Mouse (Mus musculus): ENCODE results near the gene Pprc1. TPM values are rescaled to one million over a fixed set of nuclear protein-coding genes. Genes with fewer than 3 reads are reported as not detected.

Gene Pprc1
- polyA plus RNA-seq, 1 experiment from 2014 or later = 49.4 TPM

GRCm38 (mm10) chr19:46078535-46078934, 33.8 kb downstream of the Pprc1 start:
- Histone ChIP-seq H3K4me1 (ENCODE audit: control insufficient read depth, insufficient read depth, low read length) (peaks cover 10% of the 10 kb centered on the region), H3K9ac (replicated peaks; ENCODE audit: low read depth, low read length) (no peak overlapping the region), H3K36me3 (ENCODE audit: control insufficient read depth, insufficient read depth, low read length) (peaks cover 53% of the 10 kb centered on the region), H3K9me3 (ENCODE audit: control insufficient read depth, low read depth, low read length) (no peaks in the 10 kb centered on the region), H3K27me3 (ENCODE audit: control insufficient read depth, insufficient read depth, low read length) (no peaks in the 10 kb centered on the region), H3K4me2 (replicated peaks; ENCODE audit: low read depth, low read length) (no peak overlapping the region), H3K4me3 (ENCODE audit: low read depth, low read length) (no peak overlapping the region), H3K27ac (ENCODE audit: low read length) (no peak overlapping the region)
- no peak for ATAC-seq (ENCODE audit: insufficient number of reproducible peaks, insufficient read depth, low FRiP score, low read depth)
- WGBS = 73% methylated on average over 3 of the region's 3 CpGs

DNA sequence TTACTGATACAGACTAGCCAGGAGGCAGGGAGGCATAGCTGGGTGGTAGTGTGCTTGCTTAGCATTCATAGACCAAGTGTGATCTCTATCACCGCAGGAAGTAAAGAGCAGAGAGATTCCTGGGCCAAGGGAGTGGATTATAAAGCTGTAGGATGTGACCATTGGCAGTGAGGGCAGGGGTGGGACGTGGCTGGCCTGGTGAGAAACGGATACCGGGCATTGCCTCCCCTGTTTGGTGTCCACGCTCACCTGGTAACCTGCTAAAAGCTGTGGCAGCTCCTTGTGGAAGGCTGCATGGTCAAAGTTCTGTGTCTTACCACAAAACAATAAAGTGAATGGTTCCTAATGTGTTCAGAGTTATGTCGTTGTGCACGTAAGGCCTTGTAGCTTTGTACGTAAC, 40.5 kb downstream of the Pprc1 start:
- ATAC-seq (ENCODE audit: insufficient number of reproducible peaks, insufficient read depth, low FRiP score, low read depth) = no peak
- Histone ChIP-seq H3K4me3 (ENCODE audit: low read depth, low read length) (no peak overlapping the region), H3K27me3 (ENCODE audit: control insufficient read depth, insufficient read depth, low read length) (no peaks in the 10 kb centered on the region), H3K4me2 (replicated peaks; ENCODE audit: low read depth, low read length) (no peak overlapping the region), H3K4me1 (ENCODE audit: control insufficient read depth, insufficient read depth, low read length) (no peaks in the 10 kb centered on the region), H3K27ac (ENCODE audit: low read length) (no peak overlapping the region), H3K36me3 (ENCODE audit: control insufficient read depth, insufficient read depth, low read length) (peaks cover 49% of the 10 kb centered on the region), H3K9ac (replicated peaks; ENCODE audit: low read depth, low read length) (no peak overlapping the region), H3K9me3 (ENCODE audit: control insufficient read depth, low read depth, low read length) (no peaks in the 10 kb centered on the region)
- 94% methylated on average over 8 of the region's 8 CpGs for WGBS

DNA sequence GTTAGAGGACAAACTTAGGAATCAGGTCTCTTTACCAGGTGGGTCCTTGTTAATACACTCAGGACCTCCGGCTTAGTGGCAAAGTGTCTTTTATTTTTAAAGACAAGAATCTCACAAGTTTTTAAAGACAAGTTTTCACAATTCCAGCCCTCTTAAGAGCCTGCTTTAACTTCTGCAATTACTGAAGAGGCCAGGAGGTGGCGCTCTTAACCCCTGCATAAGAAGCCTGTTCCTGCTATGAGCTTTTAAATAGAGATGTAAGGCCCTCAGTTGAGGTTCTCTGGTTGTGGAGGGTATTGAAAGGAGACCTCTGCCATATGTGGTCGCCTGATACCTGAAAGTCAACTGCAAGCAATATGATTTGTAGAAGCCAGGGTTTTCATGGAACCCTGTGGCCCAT, 41.7 kb downstream of the Pprc1 start:
- no peak for ATAC-seq (ENCODE audit: insufficient number of reproducible peaks, insufficient read depth, low FRiP score, low read depth)
- WGBS = 57% methylated on average over 3 of the region's 3 CpGs
- H3K36me3 ChIP-seq (ENCODE audit: control insufficient read depth, insufficient read depth, low read length) = peaks cover 38% of the 10 kb centered on the region

GRCm38 (mm10) chr19:46087871-46088270, 43.2 kb downstream of the Pprc1 start:
- Histone ChIP-seq H3K9me3 (ENCODE audit: control insufficient read depth, low read depth, low read length) (no peaks in the 10 kb centered on the region), H3K4me2 (replicated peaks; ENCODE audit: low read depth, low read length) (no peak overlapping the region), H3K36me3 (ENCODE audit: control insufficient read depth, insufficient read depth, low read length) (peaks cover 23% of the 10 kb centered on the region), H3K27me3 (ENCODE audit: control insufficient read depth, insufficient read depth, low read length) (no peaks in the 10 kb centered on the region), H3K27ac (ENCODE audit: low read length) (no peak overlapping the region), H3K9ac (replicated peaks; ENCODE audit: low read depth, low read length) (no peak overlapping the region), H3K4me1 (ENCODE audit: control insufficient read depth, insufficient read depth, low read length) (no peaks in the 10 kb centered on the region), H3K4me3 (ENCODE audit: low read depth, low read length) (no peak overlapping the region)
- 77% methylated on average over 7 of the region's 7 CpGs for WGBS
- no peak for ATAC-seq (ENCODE audit: insufficient number of reproducible peaks, insufficient read depth, low FRiP score, low read depth)

More for the DNA sequence above, 41.7 kb downstream of the Pprc1 start:
- Histone ChIP-seq H3K4me1 (ENCODE audit: control insufficient read depth, insufficient read depth, low read length) (no peaks in the 10 kb centered on the region), H3K9me3 (ENCODE audit: control insufficient read depth, low read depth, low read length) (no peaks in the 10 kb centered on the region), H3K27me3 (ENCODE audit: control insufficient read depth, insufficient read depth, low read length) (no peaks in the 10 kb centered on the region), H3K27ac (ENCODE audit: low read length) (no peak overlapping the region), H3K4me2 (replicated peaks; ENCODE audit: low read depth, low read length) (no peak overlapping the region), H3K4me3 (ENCODE audit: low read depth, low read length) (no peak overlapping the region), H3K9ac (replicated peaks; ENCODE audit: low read depth, low read length) (no peak overlapping the region)

DNA sequence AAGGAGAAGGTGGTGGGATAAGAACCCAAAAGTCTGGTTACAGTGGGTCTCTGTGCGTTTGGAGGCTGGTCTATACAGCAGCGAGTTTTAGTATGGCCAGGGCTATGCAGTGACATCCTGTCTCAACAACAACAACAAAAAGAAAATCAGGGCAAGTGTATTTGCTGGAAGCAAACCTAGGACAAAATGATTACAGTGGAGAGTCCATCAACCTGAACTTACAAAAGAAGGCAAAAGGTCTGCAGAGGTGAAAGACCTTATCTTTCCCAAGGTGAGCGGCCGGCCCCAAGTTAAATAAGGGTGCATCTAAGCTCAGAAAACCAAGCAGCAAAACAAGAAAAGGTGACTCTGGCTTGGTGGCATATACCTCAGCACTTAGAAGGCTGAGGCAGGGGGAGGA, 47.0 kb downstream of the Pprc1 start:
- 81% methylated on average over 4 of the region's 4 CpGs for WGBS
- H3K4me1 ChIP-seq (ENCODE audit: control insufficient read depth, insufficient read depth, low read length) = no peaks in the 10 kb centered on the region

GRCm38 (mm10) chr19:46094144-46094543, 49.5 kb downstream of the Pprc1 start:
- 89% methylated on average over 2 of the region's 2 CpGs for WGBS
- Histone ChIP-seq H3K9me3 (ENCODE audit: control insufficient read depth, low read depth, low read length) (no peaks in the 10 kb centered on the region), H3K4me3 (ENCODE audit: low read depth, low read length) (no peak overlapping the region), H3K27me3 (ENCODE audit: control insufficient read depth, insufficient read depth, low read length) (no peaks in the 10 kb centered on the region), H3K9ac (replicated peaks; ENCODE audit: low read depth, low read length) (no peak overlapping the region), H3K4me1 (ENCODE audit: control insufficient read depth, insufficient read depth, low read length) (no peaks in the 10 kb centered on the region), H3K27ac (ENCODE audit: low read length) (no peak overlapping the region), H3K4me2 (replicated peaks; ENCODE audit: low read depth, low read length) (no peak overlapping the region), H3K36me3 (ENCODE audit: control insufficient read depth, insufficient read depth, low read length) (no peaks in the 10 kb centered on the region)
- no peak for ATAC-seq (ENCODE audit: insufficient number of reproducible peaks, insufficient read depth, low FRiP score, low read depth)

More for the DNA sequence above, 47.0 kb downstream of the Pprc1 start:
- Histone ChIP-seq H3K27me3 (ENCODE audit: control insufficient read depth, insufficient read depth, low read length) (no peaks in the 10 kb centered on the region), H3K4me3 (ENCODE audit: low read depth, low read length) (no peak overlapping the region), H3K4me2 (replicated peaks; ENCODE audit: low read depth, low read length) (no peak overlapping the region), H3K9me3 (ENCODE audit: control insufficient read depth, low read depth, low read length) (no peaks in the 10 kb centered on the region), H3K36me3 (ENCODE audit: control insufficient read depth, insufficient read depth, low read length) (no peaks in the 10 kb centered on the region), H3K27ac (ENCODE audit: low read length) (no peak overlapping the region), H3K9ac (replicated peaks; ENCODE audit: low read depth, low read length) (no peak overlapping the region)
- ATAC-seq (ENCODE audit: insufficient number of reproducible peaks, insufficient read depth, low FRiP score, low read depth) = no peak

- no peaks in the 10 kb centered on the region for H3K27me3 ChIP-seq (ENCODE audit: control insufficient read depth, insufficient read depth, low read length)
- H3K4me2 ChIP-seq (replicated peaks; ENCODE audit: low read depth, low read length) = no peak overlapping the region
- ATAC-seq (ENCODE audit: insufficient number of reproducible peaks, insufficient read depth, low FRiP score, low read depth) = no peak
- H3K4me3 ChIP-seq (ENCODE audit: low read depth, low read length) = no peak overlapping the region
- H3K9ac ChIP-seq (replicated peaks; ENCODE audit: low read depth, low read length) = no peak overlapping the region
- no peak overlapping the region for H3K27ac ChIP-seq (ENCODE audit: low read length)
- H3K9me3 ChIP-seq (ENCODE audit: control insufficient read depth, low read depth, low read length) = no peaks in the 10 kb centered on the region
- no peaks in the 10 kb centered on the region for H3K36me3 ChIP-seq (ENCODE audit: control insufficient read depth, insufficient read depth, low read length)
- no peaks in the 10 kb centered on the region for H3K4me1 ChIP-seq (ENCODE audit: control insufficient read depth, insufficient read depth, low read length)
- WGBS = 87% methylated on average over 3 of the region's 4 CpGs
Observed at GRCm38 (mm10) chr19:46095291-46095690, 50.6 kb downstream of the Pprc1 start.

DNA sequence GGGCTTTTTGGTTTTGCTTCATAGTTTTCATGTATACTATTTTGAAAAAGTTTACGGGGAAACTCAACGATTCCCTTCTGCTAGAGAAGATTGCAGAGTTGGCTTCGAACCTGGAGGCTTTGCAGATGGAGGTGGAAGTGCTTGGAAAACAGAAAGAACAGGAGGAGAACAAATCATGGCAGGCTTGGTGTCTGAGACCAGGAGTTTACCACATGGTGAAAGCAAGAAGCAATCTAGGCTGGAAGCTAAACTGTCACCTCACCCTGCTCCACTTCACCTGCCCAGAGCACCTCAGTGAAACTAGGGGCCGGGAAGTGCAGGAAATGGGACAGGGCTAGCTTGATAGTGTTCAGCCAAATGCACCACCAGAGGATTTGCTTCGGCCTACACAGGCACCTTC, 51.7 kb downstream of the Pprc1 start:
- H3K27ac ChIP-seq (ENCODE audit: low read length) = no peak overlapping the region
- no peaks in the 10 kb centered on the region for H3K27me3 ChIP-seq (ENCODE audit: control insufficient read depth, insufficient read depth, low read length)
- H3K36me3 ChIP-seq (ENCODE audit: control insufficient read depth, insufficient read depth, low read length) = no peaks in the 10 kb centered on the region
- ATAC-seq (ENCODE audit: insufficient number of reproducible peaks, insufficient read depth, low FRiP score, low read depth) = no peak
- no peaks in the 10 kb centered on the region for H3K4me1 ChIP-seq (ENCODE audit: control insufficient read depth, insufficient read depth, low read length)
- no peak overlapping the region for H3K4me3 ChIP-seq (ENCODE audit: low read depth, low read length)
- H3K9me3 ChIP-seq (ENCODE audit: control insufficient read depth, low read depth, low read length) = no peaks in the 10 kb centered on the region
- H3K9ac ChIP-seq (replicated peaks; ENCODE audit: low read depth, low read length) = no peak overlapping the region
- no peak overlapping the region for H3K4me2 ChIP-seq (replicated peaks; ENCODE audit: low read depth, low read length)
- WGBS = 92% methylated on average over 5 of the region's 5 CpGs

DNA sequence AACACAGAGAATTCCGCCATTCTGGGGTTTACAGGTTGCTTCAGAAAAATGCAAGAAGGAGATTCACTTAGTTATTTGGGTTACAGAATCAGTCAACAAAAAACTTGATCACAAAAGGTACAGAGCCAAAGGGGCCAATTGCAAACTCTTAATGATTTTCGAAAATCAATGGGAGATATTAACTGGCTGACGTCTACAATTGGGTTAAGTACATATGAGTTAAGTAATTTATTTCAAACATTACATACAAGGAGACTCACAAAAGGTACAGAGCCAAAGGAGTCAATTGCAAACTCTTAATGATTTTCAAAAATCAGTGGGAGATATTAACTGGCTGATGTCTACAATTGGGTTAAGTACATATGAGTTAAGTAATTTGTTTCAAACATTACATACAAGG, 54.9 kb downstream of the Pprc1 start:
- Histone ChIP-seq H3K36me3 (ENCODE audit: control insufficient read depth, insufficient read depth, low read length) (no peaks in the 10 kb centered on the region), H3K4me2 (replicated peaks; ENCODE audit: low read depth, low read length) (no peak overlapping the region), H3K27me3 (ENCODE audit: control insufficient read depth, insufficient read depth, low read length) (no peaks in the 10 kb centered on the region), H3K9me3 (ENCODE audit: control insufficient read depth, low read depth, low read length) (no peaks in the 10 kb centered on the region), H3K4me3 (ENCODE audit: low read depth, low read length) (no peak overlapping the region), H3K9ac (replicated peaks; ENCODE audit: low read depth, low read length) (no peak overlapping the region), H3K4me1 (ENCODE audit: control insufficient read depth, insufficient read depth, low read length) (no peaks in the 10 kb centered on the region), H3K27ac (ENCODE audit: low read length) (no peak overlapping the region)
- whole genome bisulfite sequencing = 91% methylated on average over 3 of the region's 3 CpGs
- no peak for ATAC-seq (ENCODE audit: insufficient number of reproducible peaks, insufficient read depth, low FRiP score, low read depth)

Data from stomach, embryonic 14.5 days (tissue).